Mouse (Mus musculus): ENCODE measurements around the gene Gm20388. TPM values are rescaled to one million over a fixed set of nuclear protein-coding genes. Genes with fewer than 3 reads are reported as not detected.

The Gm20388 gene
- polyA plus RNA-seq, 1 experiment from 2014 or later, result not detected

GRCm38 (mm10) chr8:119888012-119888411 lies 22.6 kb upstream of the Gm20388 start:
- Histone ChIP-seq H3K27me3 (no peaks in the 10 kb centered on the region), H3K4me2 (no peak overlapping the region), H3K36me3 (no peaks in the 10 kb centered on the region), H3K9ac (no peak overlapping the region), H3K4me1 (replicated peaks) (peaks cover 13% of the 10 kb centered on the region), H3K27ac (no peak overlapping the region), H3K4me3 (replicated peaks) (no peak overlapping the region), H3K9me3 (replicated peaks) (no peaks in the 10 kb centered on the region)
- ATAC-seq (ENCODE audit: low read depth) (no peak), DNase-seq (no peak)
- whole genome bisulfite sequencing (ENCODE audit: insufficient replicate concordance), result 63% methylated on average over 4 of the region's 4 CpGs

GRCm38 (mm10) chr8:119897069-119897468 lies 13.6 kb upstream of the Gm20388 start:
- Histone ChIP-seq H3K27me3 (peaks cover 49% of the 10 kb centered on the region), H3K9ac (no peak overlapping the region), H3K4me3 (replicated peaks) (no peak overlapping the region), H3K36me3 (no peaks in the 10 kb centered on the region), H3K27ac (no peak overlapping the region), H3K9me3 (replicated peaks) (no peaks in the 10 kb centered on the region), H3K4me1 (replicated peaks) (peaks cover 15% of the 10 kb centered on the region), H3K4me2 (no peak overlapping the region)
- no peak for ATAC-seq (ENCODE audit: low read depth)
- 69% methylated on average over 4 of the region's 4 CpGs for WGBS (ENCODE audit: insufficient replicate concordance)
- DNase-seq, result no peak

- Histone ChIP-seq H3K4me2 (peak overlapping the region; percentile 17; the same call in 1 of the 2 replicates), H3K9ac (no peak overlapping the region), H3K27ac (no peak overlapping the region), H3K36me3 (no peaks in the 10 kb centered on the region), H3K4me3 (replicated peaks) (no peak overlapping the region), H3K27me3 (peaks cover 54% of the 10 kb centered on the region), H3K4me1 (replicated peaks) (peaks cover 15% of the 10 kb centered on the region), H3K9me3 (replicated peaks) (no peaks in the 10 kb centered on the region)
- ATAC-seq (ENCODE audit: low read depth), result peak; percentile 41; the same call in 1 of the 2 replicates
- WGBS (ENCODE audit: insufficient replicate concordance), result 8% methylated on average over 13 of the region's 13 CpGs
- DNase-seq, result no peak
Observed at GRCm38 (mm10) chr8:119897933-119898332, 12.7 kb upstream of the Gm20388 start.

GRCm38 (mm10) chr8:119901349-119901748 lies 9.3 kb upstream of the Gm20388 start:
- Histone ChIP-seq H3K36me3 (no peaks in the 10 kb centered on the region), H3K4me1 (replicated peaks) (peaks cover 15% of the 10 kb centered on the region), H3K27me3 (peaks cover 72% of the 10 kb centered on the region), H3K4me2 (no peak overlapping the region), H3K27ac (no peak overlapping the region), H3K4me3 (replicated peaks) (no peak overlapping the region), H3K9me3 (replicated peaks) (no peaks in the 10 kb centered on the region), H3K9ac (no peak overlapping the region)
- ATAC-seq (ENCODE audit: low read depth) (no peak), DNase-seq (no peak)
- 25% methylated on average over 3 of the region's 3 CpGs for WGBS (ENCODE audit: insufficient replicate concordance)

- Histone ChIP-seq H3K9ac (no peak overlapping the region), H3K4me3 (replicated peaks) (no peak overlapping the region), H3K27ac (no peak overlapping the region), H3K27me3 (peaks cover 71% of the 10 kb centered on the region), H3K9me3 (replicated peaks) (no peaks in the 10 kb centered on the region), H3K36me3 (no peaks in the 10 kb centered on the region), H3K4me1 (replicated peaks) (peaks cover 14% of the 10 kb centered on the region), H3K4me2 (no peak overlapping the region)
- DNase-seq (no peak), ATAC-seq (ENCODE audit: low read depth) (no peak)
- WGBS (ENCODE audit: insufficient replicate concordance), result 57% methylated on average over 8 of the region's 8 CpGs
Observed at GRCm38 (mm10) chr8:119901952-119902351, 8.7 kb upstream of the Gm20388 start.

- no peaks in the 10 kb centered on the region for H3K36me3 ChIP-seq
- 56% methylated on average over 12 of the region's 12 CpGs for WGBS (ENCODE audit: insufficient replicate concordance)
- H3K4me2 ChIP-seq, result no peak overlapping the region
- DNase-seq (no peak), ATAC-seq (ENCODE audit: low read depth) (no peak)
- H3K9ac ChIP-seq, result no peak overlapping the region
- no peak overlapping the region for H3K27ac ChIP-seq
- no peaks in the 10 kb centered on the region for H3K9me3 ChIP-seq (replicated peaks)
- no peak overlapping the region for H3K4me3 ChIP-seq (replicated peaks)
- peaks cover 20% of the 10 kb centered on the region for H3K4me1 ChIP-seq (replicated peaks)
- H3K27me3 ChIP-seq, result peaks cover 46% of the 10 kb centered on the region
Observed at GRCm38 (mm10) chr8:119904323-119904911, 6.2 kb upstream of the Gm20388 start.

- 14% methylated on average over 13 of the region's 13 CpGs for WGBS (ENCODE audit: insufficient replicate concordance)
Observed at GRCm38 (mm10) chr8:119909944-119910546, 596 bp upstream of the Gm20388 start, which contains the start of gene Usp10. Gene Usp10 (plus strand): TSS chr8:119910360.

GRCm38 (mm10) chr8:119911258-119911962 lies 769 bp downstream of the Gm20388 start:
- H3K4me1 ChIP-seq (replicated peaks), result peaks cover 75% of the 10 kb centered on the region
- peak overlapping the region; percentile 99 for H3K9ac ChIP-seq
- H3K27ac ChIP-seq, result peak overlapping the region; percentile 99
- H3K9me3 ChIP-seq (replicated peaks), result no peaks in the 10 kb centered on the region
- under 1% methylated on average over 30 of the region's 30 CpGs for WGBS (ENCODE audit: insufficient replicate concordance)
- peak overlapping the region; percentile 92 for H3K4me3 ChIP-seq (replicated peaks)
- H3K27me3 ChIP-seq, result no peaks in the 10 kb centered on the region
- no peaks in the 10 kb centered on the region for H3K36me3 ChIP-seq
- DNase-seq, result no peak
- ATAC-seq (ENCODE audit: low read depth), result peak; percentile 38
- peak overlapping the region; percentile 92 for H3K4me2 ChIP-seq

More at GRCm38 (mm10) chr8:119909944-119910546, 596 bp upstream of the Gm20388 start, which contains the start of gene Usp10:
- Histone ChIP-seq H3K9me3 (replicated peaks) (no peaks in the 10 kb centered on the region), H3K4me1 (replicated peaks) (peaks cover 61% of the 10 kb centered on the region), H3K4me2 (peak within 1 kb of the TSS; percentile 92), H3K4me3 (replicated peaks) (peak within 1 kb of the TSS; percentile 92), H3K27ac (peak within 1 kb of the TSS; percentile 99), H3K27me3 (peaks cover 3% of the 10 kb centered on the region; the same call in 1 of the 2 replicates), H3K36me3 (no peaks in the 10 kb centered on the region), H3K9ac (peak within 1 kb of the TSS; percentile 99)
- ATAC-seq (ENCODE audit: low read depth) (peak; percentile 61), DNase-seq (peak; percentile 48)

- H3K4me1 ChIP-seq (replicated peaks), result peaks cover 84% of the 10 kb centered on the region
- H3K27ac ChIP-seq, result peak overlapping the region; percentile 99
- WGBS (ENCODE audit: insufficient replicate concordance), result 47% methylated on average over 6 of the region's 6 CpGs
- no peak for ATAC-seq (ENCODE audit: low read depth)
- peak overlapping the region; percentile 92 for H3K4me2 ChIP-seq
- no peaks in the 10 kb centered on the region for H3K27me3 ChIP-seq
- H3K4me3 ChIP-seq (replicated peaks), result peak overlapping the region; percentile 92
- DNase-seq, result no peak
- peak overlapping the region; percentile 99 for H3K9ac ChIP-seq
- no peaks in the 10 kb centered on the region for H3K9me3 ChIP-seq (replicated peaks)
- H3K36me3 ChIP-seq, result no peaks in the 10 kb centered on the region
Observed at GRCm38 (mm10) chr8:119912643-119913042, 2.0 kb downstream of the Gm20388 start.

- peak overlapping the region; percentile 92 for H3K4me3 ChIP-seq (replicated peaks)
- no peaks in the 10 kb centered on the region for H3K9me3 ChIP-seq (replicated peaks)
- DNase-seq (no peak), ATAC-seq (ENCODE audit: low read depth) (no peak)
- peak overlapping the region; percentile 92 for H3K4me2 ChIP-seq
- H3K27ac ChIP-seq, result peak overlapping the region; percentile 99
- 59% methylated on average over 3 of the region's 3 CpGs for WGBS (ENCODE audit: insufficient replicate concordance)
- no peaks in the 10 kb centered on the region for H3K36me3 ChIP-seq
- H3K4me1 ChIP-seq (replicated peaks), result peaks cover 84% of the 10 kb centered on the region
- peak overlapping the region; percentile 99 for H3K9ac ChIP-seq
- H3K27me3 ChIP-seq, result no peaks in the 10 kb centered on the region
Observed at GRCm38 (mm10) chr8:119913181-119913580, 2.5 kb downstream of the Gm20388 start.

GRCm38 (mm10) chr8:119914161-119914560 lies 3.5 kb downstream of the Gm20388 start:
- ATAC-seq (ENCODE audit: low read depth) (no peak), DNase-seq (no peak)
- H3K4me3 ChIP-seq (replicated peaks), result peak overlapping the region; percentile 92
- H3K27ac ChIP-seq, result peak overlapping the region; percentile 99
- peaks cover 7% of the 10 kb centered on the region; the same call in 1 of the 2 replicates for H3K36me3 ChIP-seq
- H3K4me1 ChIP-seq (replicated peaks), result peaks cover 83% of the 10 kb centered on the region
- no peaks in the 10 kb centered on the region for H3K27me3 ChIP-seq
- H3K4me2 ChIP-seq, result peak overlapping the region; percentile 92
- no peaks in the 10 kb centered on the region for H3K9me3 ChIP-seq (replicated peaks)
- peak overlapping the region; percentile 99 for H3K9ac ChIP-seq
- 12% methylated on average over 2 of the region's 2 CpGs for WGBS (ENCODE audit: insufficient replicate concordance)

Measured in liver, embryonic 13.5 days (tissue).